Mouse (Mus musculus) erythroblast, embryonic 14.5 days (primary cell): ENCODE measurements at regions not wholly inside any gene's neighbourhood (a gene's known extent, or its start where the extent isn't known, plus 50 kb on each side); places are given as distances from the start of the nearest gene placed in this dataset.

ENCODE experiments used
- GATA1 ChIP-seq: IDR thresholded peaks from 2 replicates; pipeline ENCODE4 v1.6.1; 2012; ENCODE audit warnings: low read length, inconsistent platforms, mixed read lengths
- TAL1 ChIP-seq: IDR thresholded peaks from 3 replicates; pipeline ENCODE4 v1.6.1; 2012; ENCODE audit warnings: low read length, inconsistent platforms, mixed read lengths

GRCm38 (mm10) chr12:20230893-20231235 lies 276.6 kb downstream of the Gm21863 start:
- TF ChIP-seq TAL1 (no peak), GATA1 (no peak)
